ENCODE assay signal across 31 mouse cellular contexts in the genomic region with DNA sequence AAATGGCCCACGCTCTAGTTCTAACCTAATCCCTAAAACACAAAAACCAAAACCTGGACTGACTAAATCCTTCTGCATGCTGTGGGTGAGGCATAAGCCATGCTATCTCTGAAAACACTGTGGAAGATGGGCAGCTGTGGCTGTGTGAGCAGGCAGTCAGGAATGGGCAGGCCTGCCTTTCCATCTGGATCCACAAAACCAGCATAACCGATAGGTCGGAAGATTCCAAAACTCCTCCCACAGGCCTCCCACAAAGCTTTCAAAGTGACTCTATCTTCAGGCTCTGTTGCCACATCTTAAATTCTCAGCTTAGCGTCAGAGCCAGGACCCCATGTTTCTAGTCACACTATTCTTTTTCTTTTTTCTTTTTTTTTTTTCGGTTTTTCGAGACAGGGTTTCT. TPM values are rescaled to one million over a fixed set of nuclear protein-coding genes. Genes with fewer than 3 reads are reported as not detected.
DNase-seq lines count a peak whose midpoint lies in the region; ATAC-seq and TF ChIP-seq lines count a peak whose summit lies in the region.
"Had no signal": no experiment of that assay in that cellular context is flagged by ENCODE, and none has a peak within 500 bp of the region (broad histone marks: within the 10 kb centered on the region; RNA-seq: fewer than 3 reads in every experiment).

No protein-coding gene starts in this region.

- WGBS in hindbrain, embryonic 14.5 days, result 95% methylated on average over 6 of the region's 6 CpGs

- no peak overlapping the region for H3K9ac ChIP-seq in hindbrain, embryonic 14.5 days
- H3K9ac ChIP-seq: forebrain, embryonic 12.5 days; heart, embryonic 12.5 days; hindbrain, embryonic 13.5 days; limb, embryonic 15.5 days; liver, embryonic 13.5 days; neural tube, embryonic 12.5 days had no signal

- DNase-seq in layer of hippocampus, adult 11-12 months (ENCODE audit: low spot score), result peak; percentile 53
- no peak for DNase-seq in layer of hippocampus, postnatal 25 days (ENCODE audit: extremely low spot score in 1 of 2, low spot score in 1 of 2)
- peak; percentile 62 for DNase-seq in right cerebral cortex, adult 18-20 months
- no peak for DNase-seq in right cerebral cortex, postnatal 14 days
- DNase-seq in layer of hippocampus, adult 2 months (ENCODE audit: low spot score in 2 of 2), result peak; percentile 53 to 82
- peak; percentile 51 to 68 for DNase-seq in layer of hippocampus, postnatal 36 days
- DNase-seq in hindbrain, embryonic 14.5 days (ENCODE audit: low spot score), result no peak
- no peak for DNase-seq in cerebellum, adult 8-10 months
- DNase-seq: adrenal gland, postnatal 25 days; cerebellum, adult 18-20 months; cerebellum, postnatal 14 days; heart, adult 2 months; heart, postnatal 4 days; kidney, adult 11 months; kidney, postnatal 14 days; liver, embryonic 13.5 days; lung, adult 2 months; lung, postnatal 10 days; spleen, adult 18-20 months; thymus, adult 2 months; thymus, postnatal 36 days had no signal

- peaks cover 71% of the 10 kb centered on the region for H3K36me3 ChIP-seq in hindbrain, embryonic 14.5 days (replicated peaks; ENCODE audit: control insufficient read depth, insufficient read depth)

- H3K9me3 ChIP-seq in hindbrain, embryonic 14.5 days (ENCODE audit: control insufficient read depth, low read length), result no peaks in the 10 kb centered on the region
- H3K9me3 ChIP-seq: forebrain, embryonic 12.5 days; heart, embryonic 12.5 days; hindbrain, embryonic 13.5 days; limb, embryonic 10.5 days; limb, embryonic 15.5 days; liver, embryonic 13.5 days; midbrain, embryonic 10.5 days; neural tube, embryonic 12.5 days had no signal

- no peak overlapping the region for H3K4me2 ChIP-seq in hindbrain, embryonic 14.5 days (replicated peaks)
- H3K4me2 ChIP-seq: forebrain, embryonic 12.5 days; heart, embryonic 12.5 days; hindbrain, embryonic 13.5 days; limb, embryonic 15.5 days; liver, embryonic 13.5 days; neural tube, embryonic 12.5 days had no signal

- peak overlapping the region; percentile 68 for H3K27ac ChIP-seq in layer of hippocampus, adult 2 months
- H3K27ac ChIP-seq in hindbrain, embryonic 14.5 days, result no peak overlapping the region
- H3K27ac ChIP-seq: forebrain, embryonic 12.5 days; heart, adult 2 months; hindbrain, embryonic 13.5 days; limb, embryonic 10.5 days; limb, embryonic 15.5 days; liver, embryonic 13.5 days; midbrain, embryonic 10.5 days; neural tube, embryonic 12.5 days had no signal

- H3K27me3 ChIP-seq in hindbrain, embryonic 14.5 days (ENCODE audit: control insufficient read depth, insufficient read depth, low read length), result no peaks in the 10 kb centered on the region
- H3K27me3 ChIP-seq: forebrain, embryonic 12.5 days; heart, embryonic 12.5 days; hindbrain, embryonic 13.5 days; limb, embryonic 15.5 days; liver, embryonic 13.5 days; neural tube, embryonic 12.5 days had no signal

- no peak for ATAC-seq in hindbrain, embryonic 14.5 days (ENCODE audit: low FRiP score)
- ATAC-seq: inflammation-experienced regulatory T-cells, adult 6 months had no signal

- TF ChIP-seq CTCF in layer of hippocampus, adult 2 months (conservative IDR thresholded peaks at IDR 0.05), result no peak

- no peak overlapping the region for H3K4me3 ChIP-seq in layer of hippocampus, adult 2 months
- H3K4me3 ChIP-seq in hindbrain, embryonic 14.5 days (replicated peaks; ENCODE audit: low read length), result no peak overlapping the region
- H3K4me3 ChIP-seq: erythroblast, embryonic 14.5 days; forebrain, embryonic 12.5 days; heart, adult 2 months; heart, embryonic 12.5 days; hindbrain, embryonic 13.5 days; limb, embryonic 10.5 days; limb, embryonic 15.5 days; liver, embryonic 13.5 days; midbrain, embryonic 10.5 days; myocyte; neural tube, embryonic 12.5 days had no signal

- H3K4me1 ChIP-seq in hindbrain, embryonic 14.5 days (replicated peaks; ENCODE audit: control insufficient read depth, insufficient read depth, low read length), result no peaks in the 10 kb centered on the region
- H3K4me1 ChIP-seq: forebrain, embryonic 12.5 days; heart, embryonic 12.5 days; hindbrain, embryonic 13.5 days; limb, embryonic 10.5 days; limb, embryonic 15.5 days; liver, embryonic 13.5 days; midbrain, embryonic 10.5 days; neural tube, embryonic 12.5 days had no signal

RNA-seq across cellular contexts. Expression of a gene that starts 9.5 kb away (rescaled TPM):
- 1 to 10 TPM; 1.1 to 1.5 TPM for total RNA-seq in layer of hippocampus, postnatal 25 days (2021)
- 1 to 10 TPM in 1 of 2 experiments, under 1 TPM in 1; 0.91 to 1.3 TPM for total RNA-seq in layer of hippocampus, adult 2 months (2021)
- total RNA-seq in layer of hippocampus, postnatal 36 days (2021), result 1 to 10 TPM in 1 of 2 experiments, under 1 TPM in 1; 0.99 to 1.0 TPM
- 2.5 and 2.9 TPM in 2 replicates for polyA plus RNA-seq in hindbrain, embryonic 14.5 days (2014; fragmentation: Nextera tagmentation; extraction: Ambion mirVana)

RNA-seq across cellular contexts. Expression of a gene that starts 9.8 kb away (rescaled TPM):
- total RNA-seq in layer of hippocampus, postnatal 25 days (2021), result 10 to 100 TPM; 32.6 to 34.1 TPM
- 10 to 100 TPM; 36.9 to 37.2 TPM for total RNA-seq in layer of hippocampus, adult 2 months (2021)
- total RNA-seq in layer of hippocampus, postnatal 36 days (2021), result 10 to 100 TPM; 34.0 to 36.4 TPM
- 5.2 and 5.6 TPM in 2 replicates for polyA plus RNA-seq in hindbrain, embryonic 14.5 days (2014; fragmentation: Nextera tagmentation; extraction: Ambion mirVana)

RNA-seq across cellular contexts. Expression of a gene that starts 29.1 kb away (rescaled TPM):
- 10 to 100 TPM; 21.8 to 24.7 TPM for total RNA-seq in layer of hippocampus, postnatal 25 days (2021)
- total RNA-seq in layer of hippocampus, adult 2 months (2021), result 10 to 100 TPM; 24.0 to 24.5 TPM
- total RNA-seq in layer of hippocampus, postnatal 36 days (2021), result 10 to 100 TPM; 21.6 to 22.8 TPM
- polyA plus RNA-seq in hindbrain, embryonic 14.5 days (2014; fragmentation: Nextera tagmentation; extraction: Ambion mirVana), result 46.0 and 47.4 TPM in 2 replicates

Comparison
In these comparisons a context has a peak if more than half of its experiments do, and no peak if none do; other contexts are left out.
1. DNase-seq: peak in layer of hippocampus, adult 11-12 months (single experiment), right cerebral cortex, adult 18-20 months (single experiment), layer of hippocampus, adult 2 months (2 of 2) and layer of hippocampus, postnatal 36 days (2 of 2); none in layer of hippocampus, postnatal 25 days (0 of 2), right cerebral cortex, postnatal 14 days (single experiment), hindbrain, embryonic 14.5 days (single experiment) and cerebellum, adult 8-10 months (single experiment).